Mouse (Mus musculus): Measurements from ENCODE around the gene Pex7. TPM values are rescaled to one million over a fixed set of nuclear protein-coding genes. Genes with fewer than 3 reads are reported as not detected.

Gene Pex7
- total RNA-seq (2021) = 10 to 100 TPM; 24.5 to 26.1 TPM
- long read RNA-seq, experiment 1, full-length matches to known transcripts = 24 of 29 reads
- long read RNA-seq, experiment 1, partial matches to known transcripts = 1 of 29 reads
- long read RNA-seq, experiment 1, other reads (novel, unspliced or antisense) = 4 of 29 reads
- long read RNA-seq, experiment 2, full-length matches to known transcripts = 23 of 23 reads
- long read RNA-seq, experiment 2, partial matches to known transcripts = 0 of 23 reads
- long read RNA-seq, experiment 2, other reads (novel, unspliced or antisense) = 0 of 23 reads

- DNase-seq (ENCODE audit: low spot score in 2 of 2) = peak; percentile 90 to 93
Measured at GRCm38 (mm10) chr10:19907246-19907804, at the start of gene Pex7. Pex7 (minus strand) TSS chr10:19907689.

- DNase-seq (ENCODE audit: low spot score in 2 of 2) = no peak
Measured at GRCm38 (mm10) chr10:19956745-19957144, 49.3 kb upstream of the Pex7 start.

- DNase-seq (ENCODE audit: low spot score in 2 of 2) = no peak
Measured at GRCm38 (mm10) chr10:19955817-19956216, 48.3 kb upstream of the Pex7 start.

GRCm38 (mm10) chr10:19954572-19954971, 47.1 kb upstream of the Pex7 start:
- no peak for DNase-seq (ENCODE audit: low spot score in 2 of 2)

GRCm38 (mm10) chr10:19953032-19953761, 45.7 kb upstream of the Pex7 start:
- no peak for DNase-seq (ENCODE audit: low spot score in 2 of 2)

- no peak for DNase-seq (ENCODE audit: low spot score in 2 of 2)
Measured at GRCm38 (mm10) chr10:19949106-19949505, 41.6 kb upstream of the Pex7 start.

- no peak for DNase-seq (ENCODE audit: low spot score in 2 of 2)
Measured at GRCm38 (mm10) chr10:19948381-19948780, 40.9 kb upstream of the Pex7 start.

- DNase-seq (ENCODE audit: low spot score in 2 of 2) = no peak
Measured at GRCm38 (mm10) chr10:19947901-19948300, 40.4 kb upstream of the Pex7 start.

GRCm38 (mm10) chr10:19947441-19947840, 40.0 kb upstream of the Pex7 start:
- no peak for DNase-seq (ENCODE audit: low spot score in 2 of 2)

GRCm38 (mm10) chr10:19946644-19947043, 39.2 kb upstream of the Pex7 start:
- no peak for DNase-seq (ENCODE audit: low spot score in 2 of 2)

- no peak for DNase-seq (ENCODE audit: low spot score in 2 of 2)
Measured at GRCm38 (mm10) chr10:19945651-19946050, 38.2 kb upstream of the Pex7 start.

GRCm38 (mm10) chr10:19942621-19943020, 35.1 kb upstream of the Pex7 start:
- DNase-seq (ENCODE audit: low spot score in 2 of 2) = no peak

- DNase-seq (ENCODE audit: low spot score in 2 of 2) = no peak
Measured at GRCm38 (mm10) chr10:19941914-19942313, 34.4 kb upstream of the Pex7 start.

GRCm38 (mm10) chr10:19941063-19941462, 33.6 kb upstream of the Pex7 start:
- DNase-seq (ENCODE audit: low spot score in 2 of 2) = peak in 1 of 2 experiments; percentile 50

- DNase-seq (ENCODE audit: low spot score in 2 of 2) = no peak
Measured at GRCm38 (mm10) chr10:19940626-19941025, 33.1 kb upstream of the Pex7 start.

- no peak for DNase-seq (ENCODE audit: low spot score in 2 of 2)
Measured at GRCm38 (mm10) chr10:19940127-19940526, 32.6 kb upstream of the Pex7 start.

- no peak for DNase-seq (ENCODE audit: low spot score in 2 of 2)
Measured at GRCm38 (mm10) chr10:19939282-19939705, 31.8 kb upstream of the Pex7 start.

GRCm38 (mm10) chr10:19938738-19939137, 31.2 kb upstream of the Pex7 start:
- no peak for DNase-seq (ENCODE audit: low spot score in 2 of 2)

- no peak for DNase-seq (ENCODE audit: low spot score in 2 of 2)
Measured at GRCm38 (mm10) chr10:19936961-19937708, 29.6 kb upstream of the Pex7 start.

- no peak for DNase-seq (ENCODE audit: low spot score in 2 of 2)
Measured at GRCm38 (mm10) chr10:19935821-19936367, 28.4 kb upstream of the Pex7 start.

- DNase-seq (ENCODE audit: low spot score in 2 of 2) = no peak
Measured at GRCm38 (mm10) chr10:19935295-19935623, 27.8 kb upstream of the Pex7 start.

All from left cerebral cortex, adult 18-20 months (tissue).